Mouse (Mus musculus): Measurements from ENCODE around the gene Ptpa. TPM values are rescaled to one million over a fixed set of nuclear protein-coding genes. Genes with fewer than 3 reads are reported as not detected.
A peak's percentile ranks its signal among the peaks of the same experiment; 100 is the strongest.

Gene Ptpa
- polyA plus RNA-seq, 1 experiment from 2014 or later, result 140 TPM

- Histone ChIP-seq H3K9me3 (no peaks in the 10 kb centered on the region), H3K27me3 (ENCODE audit: insufficient read depth, poor library complexity, severe bottlenecking) (no peaks in the 10 kb centered on the region), H3K27ac (no peak overlapping the region), H3K4me3 (no peak overlapping the region), H3K4me1 (peaks cover 25% of the 10 kb centered on the region), H3K36me3 (peaks cover 9% of the 10 kb centered on the region)
- 75% methylated on average over 4 of the region's 4 CpGs for WGBS
- no peak for DNase-seq (ENCODE audit: low spot score)
Observed at GRCm38 (mm10) chr2:30421432-30421831, 5.6 kb downstream of the Ptpa start.

DNA sequence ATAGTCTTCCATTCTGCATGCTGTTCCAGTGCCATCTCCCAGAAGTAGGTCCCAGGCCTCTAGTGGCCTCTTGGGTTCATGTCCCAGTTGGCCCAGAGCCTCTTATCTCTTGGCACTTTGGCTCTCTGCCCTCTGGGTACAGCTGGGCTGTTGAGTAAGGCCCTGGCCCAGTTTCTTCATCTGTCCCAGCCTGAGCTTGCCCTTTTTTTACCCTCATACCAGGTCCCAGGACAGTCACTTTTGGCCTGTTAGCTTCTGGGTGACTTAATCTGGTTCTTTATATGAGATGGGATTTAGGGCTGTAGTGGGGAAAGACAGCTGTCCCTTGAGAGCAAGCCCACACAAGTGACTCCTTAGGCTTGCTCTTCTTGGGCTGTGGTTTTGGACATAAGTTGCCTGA is 13.3 kb downstream of the Ptpa start:
- Histone ChIP-seq H3K36me3 (peaks cover 79% of the 10 kb centered on the region), H3K27me3 (ENCODE audit: insufficient read depth, poor library complexity, severe bottlenecking) (no peaks in the 10 kb centered on the region), H3K4me3 (no peak overlapping the region), H3K27ac (no peak overlapping the region), H3K9me3 (no peaks in the 10 kb centered on the region), H3K4me1 (no peaks in the 10 kb centered on the region)
- no peak for DNase-seq (ENCODE audit: low spot score)

DNA sequence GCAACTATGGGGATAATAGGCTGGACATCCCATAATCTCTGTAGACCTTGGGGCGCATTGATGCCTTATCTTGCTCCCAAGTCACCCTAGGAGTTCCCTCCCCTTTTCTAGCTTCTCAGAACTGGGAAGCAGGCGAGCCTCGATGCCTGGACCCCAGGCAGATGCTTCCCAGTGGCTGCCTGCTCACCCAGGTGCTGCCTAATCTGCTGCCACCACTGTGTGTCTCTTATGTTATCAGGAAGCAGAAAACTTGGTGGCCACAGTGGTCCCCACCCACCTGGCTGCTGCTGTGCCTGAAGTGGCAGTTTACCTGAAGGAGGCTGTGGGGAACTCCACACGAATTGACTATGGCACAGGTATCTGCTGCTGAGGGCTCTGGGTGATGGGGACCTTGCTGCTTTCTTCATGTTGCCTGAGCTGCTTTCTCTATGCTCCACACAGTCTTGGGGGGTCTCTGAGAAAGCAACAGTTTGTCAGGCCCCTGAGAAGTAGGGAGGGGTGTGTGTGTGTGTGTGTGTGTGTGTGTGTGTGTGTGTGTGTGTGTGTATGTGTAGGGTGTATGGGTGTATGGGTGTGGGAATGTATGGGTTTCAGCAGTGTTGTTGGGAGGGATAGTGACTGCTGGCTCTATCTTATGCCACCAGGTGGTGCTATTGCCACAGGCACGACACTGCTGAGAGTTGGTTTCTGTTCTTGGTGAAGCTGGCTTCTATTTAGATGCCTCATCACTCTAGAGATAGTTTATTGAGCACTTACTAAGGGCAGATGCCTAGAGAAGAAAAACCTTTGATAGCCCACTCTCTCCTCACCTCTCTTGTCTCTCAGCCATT is 19.7 kb downstream of the Ptpa start:
- Histone ChIP-seq H3K4me1 (peaks cover 18% of the 10 kb centered on the region), H3K36me3 (peaks cover 80% of the 10 kb centered on the region)
- DNase-seq (ENCODE audit: low spot score), result no peak

GRCm38 (mm10) chr2:30436156-30436545 is 20.3 kb downstream of the Ptpa start:
- Histone ChIP-seq H3K27me3 (ENCODE audit: insufficient read depth, poor library complexity, severe bottlenecking) (no peaks in the 10 kb centered on the region), H3K4me3 (no peak overlapping the region), H3K4me1 (peaks cover 24% of the 10 kb centered on the region), H3K27ac (no peak overlapping the region), H3K36me3 (peaks cover 76% of the 10 kb centered on the region), H3K9me3 (no peaks in the 10 kb centered on the region)
- 66% methylated on average over 5 of the region's 5 CpGs for WGBS
- DNase-seq (ENCODE audit: low spot score), result no peak

More for the DNA sequence above, 19.7 kb downstream of the Ptpa start:
- H3K4me3 ChIP-seq, result no peak overlapping the region
- H3K27me3 ChIP-seq (ENCODE audit: insufficient read depth, poor library complexity, severe bottlenecking), result no peaks in the 10 kb centered on the region
- no peaks in the 10 kb centered on the region for H3K9me3 ChIP-seq
- H3K27ac ChIP-seq, result 0 out of 2 replicates have a peak overlapping the region, but pooled peaks have one; percentile 44
- 59% methylated on average over 5 of the region's 5 CpGs for WGBS

DNA sequence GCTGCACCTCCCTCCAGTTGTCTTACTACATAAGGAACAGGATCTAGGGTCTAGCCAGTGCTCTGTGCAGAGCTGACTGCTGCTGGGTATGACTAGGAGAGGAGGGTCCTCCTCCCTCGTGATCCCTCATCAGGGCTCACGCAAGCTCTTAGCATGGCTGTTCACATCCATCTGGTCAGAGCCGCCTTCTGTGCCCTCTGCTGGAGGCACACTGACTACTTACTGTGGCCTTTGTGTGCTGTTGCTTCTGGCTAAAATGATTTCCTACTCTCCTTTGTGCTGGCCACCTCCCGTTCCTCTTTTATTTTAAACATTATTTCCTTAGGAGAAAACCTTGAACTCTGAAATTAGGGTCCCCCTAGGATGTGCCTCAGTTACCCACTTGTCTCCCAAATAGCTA is 21.0 kb downstream of the Ptpa start:
- DNase-seq (ENCODE audit: low spot score), result no peak
- H3K4me1 ChIP-seq, result peaks cover 31% of the 10 kb centered on the region
- no peaks in the 10 kb centered on the region for H3K27me3 ChIP-seq (ENCODE audit: insufficient read depth, poor library complexity, severe bottlenecking)
- no peak overlapping the region for H3K27ac ChIP-seq
- 82% methylated on average over 4 of the region's 4 CpGs for WGBS
- no peaks in the 10 kb centered on the region for H3K9me3 ChIP-seq
- H3K4me3 ChIP-seq, result no peak overlapping the region
- H3K36me3 ChIP-seq, result peaks cover 70% of the 10 kb centered on the region

DNA sequence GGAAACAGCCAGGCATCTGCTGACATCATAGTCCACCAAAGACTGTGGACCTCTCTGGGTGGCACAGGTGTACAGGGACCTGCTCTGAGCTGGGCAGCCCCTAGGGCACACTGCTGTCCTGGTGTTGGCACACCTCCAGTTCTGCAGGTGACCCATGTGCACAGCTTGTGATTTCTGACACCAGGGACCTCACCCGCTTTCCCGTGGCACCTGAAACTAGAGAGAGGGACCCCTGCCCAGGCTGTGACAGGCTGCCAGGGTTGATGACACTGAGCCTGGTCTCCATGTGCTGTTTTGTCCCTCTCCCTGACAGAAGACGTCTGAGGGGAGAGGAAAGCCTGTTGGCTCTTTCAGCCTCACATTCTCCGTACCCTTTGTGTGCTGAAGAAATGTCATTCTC is 22.0 kb downstream of the Ptpa start:
- H3K4me3 ChIP-seq, result no peak overlapping the region
- no peaks in the 10 kb centered on the region for H3K27me3 ChIP-seq (ENCODE audit: insufficient read depth, poor library complexity, severe bottlenecking)
- no peak overlapping the region; the same call in 1 of the 2 replicates for H3K27ac ChIP-seq
- no peaks in the 10 kb centered on the region for H3K9me3 ChIP-seq
- no peak for DNase-seq (ENCODE audit: low spot score)
- H3K4me1 ChIP-seq, result peaks cover 41% of the 10 kb centered on the region
- 86% methylated on average over 4 of the region's 4 CpGs for WGBS
- H3K36me3 ChIP-seq, result peaks cover 60% of the 10 kb centered on the region

DNA sequence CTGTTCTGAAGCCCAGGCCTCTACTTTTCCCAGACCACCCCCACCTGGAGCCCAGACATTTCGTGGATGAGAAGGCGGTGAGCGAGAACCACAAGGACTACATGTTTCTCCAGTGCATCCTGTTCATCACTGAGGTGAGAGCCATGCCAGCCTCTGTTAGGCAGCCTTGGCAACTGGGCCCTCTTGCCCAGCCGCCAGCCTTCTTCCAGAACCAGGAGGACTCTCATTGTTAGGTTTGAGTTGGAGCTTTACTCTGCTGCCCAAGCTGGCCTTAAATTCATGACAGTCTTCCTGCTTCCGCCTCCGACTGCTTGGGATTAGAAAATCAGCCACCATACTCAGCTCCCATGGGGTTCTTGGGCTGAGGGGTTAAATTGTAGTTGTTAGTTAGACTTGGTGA is 23.8 kb downstream of the Ptpa start:
- peak overlapping the region; percentile 93 for H3K27ac ChIP-seq
- H3K9me3 ChIP-seq, result no peaks in the 10 kb centered on the region
- no peak for DNase-seq (ENCODE audit: low spot score)
- WGBS, result 91% methylated on average over 6 of the region's 6 CpGs
- no peaks in the 10 kb centered on the region for H3K27me3 ChIP-seq (ENCODE audit: insufficient read depth, poor library complexity, severe bottlenecking)
- peaks cover 56% of the 10 kb centered on the region for H3K36me3 ChIP-seq
- H3K4me1 ChIP-seq, result peaks cover 59% of the 10 kb centered on the region
- no peak overlapping the region for H3K4me3 ChIP-seq

DNA sequence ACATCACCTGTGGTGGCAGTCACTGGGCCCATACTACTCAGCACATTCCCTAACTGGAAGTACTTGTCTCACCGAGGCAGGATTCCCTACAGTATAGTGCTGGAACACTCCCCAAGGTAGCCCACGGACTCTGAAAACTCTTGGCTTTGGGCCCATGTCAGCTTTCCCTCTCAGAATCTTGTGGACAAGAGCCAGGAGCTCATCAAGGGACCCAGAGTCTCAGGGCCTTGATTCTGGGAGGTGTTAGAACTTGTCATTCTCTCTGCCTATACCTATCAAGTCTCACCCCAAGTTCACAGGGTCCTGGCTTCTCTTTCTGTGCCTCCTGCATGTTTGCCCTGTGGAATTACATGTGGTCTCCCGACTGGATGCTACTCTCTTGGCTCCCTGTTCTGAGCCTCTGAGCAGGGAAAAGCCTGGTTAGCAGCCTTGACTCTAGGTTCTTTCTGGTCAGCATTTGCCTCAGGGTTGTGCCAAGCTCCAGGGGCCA is 24.4 kb downstream of the Ptpa start:
- Histone ChIP-seq H3K9me3 (no peaks in the 10 kb centered on the region), H3K4me1 (peaks cover 64% of the 10 kb centered on the region), H3K27ac (peak overlapping the region; percentile 93), H3K27me3 (ENCODE audit: insufficient read depth, poor library complexity, severe bottlenecking) (no peaks in the 10 kb centered on the region), H3K4me3 (peak overlapping the region; percentile 53; the same call in 1 of the 2 replicates), H3K36me3 (peaks cover 58% of the 10 kb centered on the region)
- WGBS, result 45% methylated on average over 3 of the region's 3 CpGs
- DNase-seq (ENCODE audit: low spot score), result no peak

DNA sequence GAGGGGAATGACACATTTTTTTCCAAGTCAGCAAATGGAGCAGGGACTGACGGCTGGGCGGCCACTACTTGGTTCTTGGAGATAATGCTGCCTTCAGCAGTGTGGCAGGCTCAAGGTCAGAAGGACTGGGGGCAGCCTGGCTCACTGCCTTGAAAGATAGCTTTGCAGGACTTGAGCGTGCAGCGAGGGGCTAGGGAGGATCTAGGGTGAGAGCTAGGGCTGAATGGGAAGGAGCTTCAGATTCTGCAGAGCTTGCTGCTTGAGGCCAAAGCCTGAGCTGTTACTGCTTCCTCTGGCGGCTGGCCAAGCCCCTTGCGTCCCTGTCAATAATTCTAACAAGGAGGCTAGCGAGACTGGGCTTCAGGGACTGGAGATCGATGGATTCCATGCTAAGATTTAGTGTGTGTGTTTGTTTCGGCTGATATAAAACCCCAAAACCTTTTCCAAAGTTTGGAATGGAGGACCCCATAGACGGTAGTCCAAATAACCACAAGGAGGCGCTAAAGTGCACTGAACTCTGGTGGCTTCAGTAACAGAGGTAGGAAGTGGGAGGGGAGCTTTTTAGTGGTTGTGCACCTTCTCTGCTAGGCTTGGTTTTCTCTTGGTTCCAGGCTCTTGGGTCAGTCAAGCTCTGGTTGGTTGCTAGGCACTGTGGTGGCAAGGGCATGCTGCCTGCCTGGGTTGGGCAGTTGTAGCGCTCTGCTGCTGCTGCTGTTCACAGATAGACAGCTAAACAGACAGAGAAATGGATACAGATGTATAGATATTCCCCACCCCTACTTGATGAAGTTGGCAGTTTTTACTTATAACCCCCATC is 25.1 kb downstream of the Ptpa start:
- Histone ChIP-seq H3K4me1 (peaks cover 66% of the 10 kb centered on the region), H3K36me3 (peaks cover 60% of the 10 kb centered on the region), H3K27me3 (ENCODE audit: insufficient read depth, poor library complexity, severe bottlenecking) (no peaks in the 10 kb centered on the region), H3K9me3 (no peaks in the 10 kb centered on the region), H3K27ac (peak overlapping the region; percentile 93), H3K4me3 (peak overlapping the region; percentile 53)
- 11% methylated on average over 12 of the region's 12 CpGs for WGBS
- DNase-seq (ENCODE audit: low spot score), result no peak

DNA sequence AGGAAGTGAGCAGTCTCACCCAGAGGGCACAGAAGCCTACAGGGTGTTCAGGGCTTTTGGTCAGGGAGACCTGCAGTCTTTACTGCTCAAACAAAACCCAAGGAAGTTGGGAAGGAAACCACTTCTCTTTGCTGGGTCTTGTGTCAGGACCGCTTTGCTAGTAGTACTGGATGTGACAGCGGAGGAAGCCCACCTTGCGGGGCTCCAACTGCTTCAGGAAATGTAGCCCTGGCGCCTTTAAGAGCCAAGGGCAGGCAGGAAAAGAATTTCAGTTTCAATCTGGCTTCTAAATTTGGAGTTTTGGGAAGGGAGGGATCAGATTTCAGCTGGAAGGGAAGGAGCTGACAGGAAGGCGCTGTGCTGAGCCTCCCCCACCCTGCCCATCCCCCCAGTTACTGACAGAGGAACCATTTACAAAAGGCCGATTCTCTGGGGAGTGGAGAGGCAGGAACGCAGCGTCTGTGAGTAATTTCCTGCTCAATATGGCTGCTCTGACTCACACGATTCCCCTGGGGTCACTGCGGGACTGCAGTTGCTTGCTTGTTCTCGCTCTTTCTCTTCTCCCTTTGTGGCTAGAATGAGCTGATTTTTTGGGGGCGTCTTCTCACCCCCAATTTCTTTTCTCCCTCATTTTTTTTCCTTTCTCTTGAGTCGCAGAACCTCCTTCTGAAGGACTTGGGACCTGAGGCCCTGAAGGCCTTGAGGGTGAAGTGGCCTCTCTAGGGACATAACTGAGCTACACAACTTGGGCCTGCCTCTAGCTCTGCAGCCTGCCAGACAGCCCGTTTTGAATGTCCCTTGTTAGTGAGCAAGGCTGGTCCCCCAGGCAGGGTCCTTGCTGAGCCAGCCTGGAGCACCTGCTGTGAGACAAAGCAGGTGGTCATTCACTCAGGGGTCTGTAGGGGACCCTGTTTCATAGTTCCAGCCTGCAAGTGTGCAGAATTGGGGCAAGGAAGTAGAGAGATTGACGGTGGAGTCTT is 26.0 kb downstream of the Ptpa start:
- H3K27me3 ChIP-seq (ENCODE audit: insufficient read depth, poor library complexity, severe bottlenecking), result no peaks in the 10 kb centered on the region
- H3K4me1 ChIP-seq, result peaks cover 75% of the 10 kb centered on the region
- H3K9me3 ChIP-seq, result no peaks in the 10 kb centered on the region
- H3K4me3 ChIP-seq, result peak overlapping the region; percentile 53
- H3K36me3 ChIP-seq, result peaks cover 68% of the 10 kb centered on the region
- H3K27ac ChIP-seq, result peak overlapping the region; percentile 93
- WGBS, result 7% methylated on average over 15 of the region's 15 CpGs
- DNase-seq (ENCODE audit: low spot score), result peak; percentile 96

- DNase-seq (ENCODE audit: low spot score), result no peak
- Histone ChIP-seq H3K4me3 (peak overlapping the region; percentile 53), H3K9me3 (no peaks in the 10 kb centered on the region), H3K36me3 (peaks cover 69% of the 10 kb centered on the region), H3K27ac (peak overlapping the region; percentile 93), H3K27me3 (ENCODE audit: insufficient read depth, poor library complexity, severe bottlenecking) (no peaks in the 10 kb centered on the region), H3K4me1 (peaks cover 82% of the 10 kb centered on the region)
- whole genome bisulfite sequencing, result 35% methylated on average over 5 of the region's 5 CpGs
Observed at GRCm38 (mm10) chr2:30442498-30442890, 26.7 kb downstream of the Ptpa start.

GRCm38 (mm10) chr2:30443281-30443680 is 27.4 kb downstream of the Ptpa start:
- Histone ChIP-seq H3K4me1 (peaks cover 82% of the 10 kb centered on the region), H3K9me3 (no peaks in the 10 kb centered on the region), H3K27ac (peak overlapping the region; percentile 93), H3K36me3 (peaks cover 69% of the 10 kb centered on the region), H3K4me3 (peak overlapping the region; percentile 53), H3K27me3 (ENCODE audit: insufficient read depth, poor library complexity, severe bottlenecking) (no peaks in the 10 kb centered on the region)
- WGBS, result 59% methylated on average over 4 of the region's 4 CpGs
- no peak for DNase-seq (ENCODE audit: low spot score)

Measured in heart, embryonic 10.5 days (tissue).